Mouse (Mus musculus): ENCODE data around the gene Kif9.

- TF ChIP-seq CTCF (IDR thresholded peaks at IDR 0.05; ENCODE audit: borderline replicate concordance, insufficient read depth, low read length) (no peak), POLR2A (IDR thresholded peaks at IDR 0.05; ENCODE audit: low read depth, low read length) (no peak)
These were observed 14.2 kb downstream of the Kif9 start for GRCm38 (mm10) chr9:110490913-110491312.
